ENCODE assay signal across 24 mouse cellular contexts in the genomic region with DNA sequence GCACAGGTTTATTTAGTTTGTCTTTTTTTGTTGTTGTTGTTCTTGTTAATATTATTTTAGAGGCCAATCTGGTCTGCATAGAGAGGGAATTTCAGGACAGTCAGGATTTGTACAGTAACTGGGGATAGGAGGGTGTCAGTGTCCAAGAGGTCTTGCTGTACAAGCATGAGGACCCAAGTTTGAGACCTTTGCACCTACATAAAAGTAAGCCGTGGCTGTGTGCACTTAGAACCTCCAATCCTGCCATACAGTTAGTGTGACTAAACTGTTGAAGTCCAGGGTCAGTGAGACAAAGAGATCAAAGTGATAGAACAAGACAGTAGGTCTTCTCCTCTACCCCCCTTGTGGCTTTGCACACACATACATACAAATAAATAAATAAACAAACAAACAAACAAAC.
DNase-seq lines count a peak whose midpoint lies in the region; ATAC-seq and TF ChIP-seq lines count a peak whose summit lies in the region.
"Had no signal": no experiment of that assay in that cellular context is flagged by ENCODE, and none has a peak within 500 bp of the region (broad histone marks: within the 10 kb centered on the region; RNA-seq: fewer than 3 reads in every experiment).

No protein-coding gene starts in this region.

- H3K4me2 ChIP-seq in intestine, embryonic 16.5 days (ENCODE audit: low read depth, low read length) = no peak overlapping the region
- H3K4me2 ChIP-seq in intestine, embryonic 15.5 days (replicated peaks) = no peak overlapping the region
- H3K4me2 ChIP-seq in midbrain, postnatal 0 days (ENCODE audit: low read depth, low read length, poor library complexity, severe bottlenecking) = no peak overlapping the region
- H3K4me2 ChIP-seq: forebrain, embryonic 13.5 days; heart, embryonic 11.5 days; hindbrain, embryonic 13.5 days had no signal

- H3K27me3 ChIP-seq in intestine, embryonic 16.5 days (replicated peaks; ENCODE audit: control insufficient read depth, insufficient read depth, low read length) = no peaks in the 10 kb centered on the region
- H3K27me3 ChIP-seq in intestine, embryonic 15.5 days (replicated peaks) = no peaks in the 10 kb centered on the region
- no peaks in the 10 kb centered on the region for H3K27me3 ChIP-seq in midbrain, postnatal 0 days (ENCODE audit: insufficient read depth, low read length)
- H3K27me3 ChIP-seq: CH12.LX; forebrain, embryonic 13.5 days; hindbrain, embryonic 13.5 days; Patski had no signal

- DNase-seq in kidney, adult 8-10 months = peak; percentile 14 to 27
- no peak for DNase-seq in kidney, postnatal 4 days
- peak; percentile 21 to 33 for DNase-seq in kidney, postnatal 36 days
- no peak for DNase-seq in kidney, postnatal 25 days
- DNase-seq in midbrain, postnatal 0 days (ENCODE audit: low spot score) = no peak
- DNase-seq: adrenal gland, postnatal 10 days; adrenal gland, postnatal 36 days; B cell, adult 2 months; cerebellum, adult 9-10 months; cerebellum, postnatal 14 days; gastrocnemius, postnatal 10 days; gastrocnemius, postnatal 36 days; heart, postnatal 36 days had no signal

- H3K27ac ChIP-seq in intestine, embryonic 16.5 days (ENCODE audit: low read length) = no peak overlapping the region
- H3K27ac ChIP-seq in intestine, embryonic 15.5 days = no peak overlapping the region
- no peak overlapping the region for H3K27ac ChIP-seq in midbrain, postnatal 0 days (ENCODE audit: low read depth, low read length)
- H3K27ac ChIP-seq: forebrain, embryonic 10.5 days; forebrain, embryonic 13.5 days; hindbrain, embryonic 10.5 days; hindbrain, embryonic 13.5 days had no signal

- peak; percentile 28; the same call in 1 of the 2 replicates for ATAC-seq in intestine, embryonic 16.5 days
- ATAC-seq in intestine, embryonic 15.5 days = no peak
- ATAC-seq in midbrain, postnatal 0 days (ENCODE audit: low FRiP score) = no peak
- ATAC-seq: forebrain, embryonic 13.5 days; forebrain, embryonic 16.5 days; Patski had no signal

- no peak overlapping the region for H3K4me3 ChIP-seq in intestine, embryonic 16.5 days (ENCODE audit: low read length)
- no peak overlapping the region for H3K4me3 ChIP-seq in intestine, embryonic 15.5 days (replicated peaks)
- H3K4me3 ChIP-seq in midbrain, postnatal 0 days (ENCODE audit: low read depth, low read length) = no peak overlapping the region
- H3K4me3 ChIP-seq: forebrain, embryonic 10.5 days; forebrain, embryonic 13.5 days; hindbrain, embryonic 10.5 days; hindbrain, embryonic 13.5 days had no signal

- 70% methylated on average over 1 of the region's 1 CpGs for WGBS in intestine, embryonic 16.5 days
- WGBS in intestine, embryonic 15.5 days = 74% methylated on average over 1 of the region's 1 CpGs
- WGBS in midbrain, postnatal 0 days = 88% methylated on average over 1 of the region's 1 CpGs

- H3K9ac ChIP-seq in intestine, embryonic 16.5 days (ENCODE audit: low read depth, low read length) = no peak overlapping the region
- H3K9ac ChIP-seq in intestine, embryonic 15.5 days = no peak overlapping the region
- no peak overlapping the region for H3K9ac ChIP-seq in midbrain, postnatal 0 days (replicated peaks; ENCODE audit: low read length, poor library complexity, severe bottlenecking)
- H3K9ac ChIP-seq: forebrain, embryonic 13.5 days; hindbrain, embryonic 13.5 days had no signal

- H3K36me3 ChIP-seq in intestine, embryonic 16.5 days (ENCODE audit: control insufficient read depth, insufficient read depth, low read length) = peaks cover 6% of the 10 kb centered on the region
- peaks cover 18% of the 10 kb centered on the region for H3K36me3 ChIP-seq in intestine, embryonic 15.5 days
- peaks cover 43% of the 10 kb centered on the region for H3K36me3 ChIP-seq in midbrain, postnatal 0 days (ENCODE audit: insufficient read depth, low read length)

- H3K4me1 ChIP-seq in intestine, embryonic 16.5 days (ENCODE audit: control insufficient read depth, insufficient read depth, low read length) = no peaks in the 10 kb centered on the region
- no peaks in the 10 kb centered on the region for H3K4me1 ChIP-seq in intestine, embryonic 15.5 days (replicated peaks)
- H3K4me1 ChIP-seq in midbrain, postnatal 0 days (ENCODE audit: insufficient read depth, low read length) = no peaks in the 10 kb centered on the region
- H3K4me1 ChIP-seq: forebrain, embryonic 10.5 days; forebrain, embryonic 13.5 days; hindbrain, embryonic 10.5 days; hindbrain, embryonic 13.5 days had no signal

- no peak for TF ChIP-seq CTCF in midbrain, postnatal 0 days (IDR thresholded peaks at IDR 0.05)

- H3K9me3 ChIP-seq in intestine, embryonic 16.5 days (ENCODE audit: control insufficient read depth, low read length) = no peaks in the 10 kb centered on the region
- H3K9me3 ChIP-seq in intestine, embryonic 15.5 days = no peaks in the 10 kb centered on the region
- no peaks in the 10 kb centered on the region for H3K9me3 ChIP-seq in midbrain, postnatal 0 days (ENCODE audit: low read length)
- H3K9me3 ChIP-seq: forebrain, embryonic 10.5 days; forebrain, embryonic 13.5 days; G1E; hindbrain, embryonic 10.5 days; hindbrain, embryonic 13.5 days had no signal

Comparison
In these comparisons a context has a peak if more than half of its experiments do, and no peak if none do; other contexts are left out.
1. DNase-seq: peak in kidney, adult 8-10 months (2 of 2) and kidney, postnatal 36 days (2 of 2); none in kidney, postnatal 4 days (0 of 2), kidney, postnatal 25 days (0 of 2) and midbrain, postnatal 0 days (single experiment).